Mouse (Mus musculus) layer of hippocampus, adult 8-10 months (tissue): ENCODE data around the gene Pgf. TPM values are rescaled to one million over a fixed set of nuclear protein-coding genes. Genes with fewer than 3 reads are reported as not detected.
A peak's percentile ranks its signal among the peaks of the same experiment; 100 is the strongest.

ENCODE experiments used
- DNase-seq, 2 experiments: peaks; one replicate each; pipeline ENCODE4 v3.0.0; 2022; ENCODE audit warnings: low spot score in 2 of 2
- total RNA-seq, 4 experiments: library from RNA; stranded (reverse); gene quantifications; 2 replicates each; pipeline ENCODE4 v1.2.4; 2022

Gene Pgf
- total RNA-seq, 4 experiments from 2014 or later: 4.2 to 6.6 (median 6.1) TPM

GRCm38 (mm10) chr12:85192461-85193108, 15.0 kb upstream of the Pgf start:
- no peak for DNase-seq

- no peak for DNase-seq
These were observed 12.7 kb upstream of the Pgf start for GRCm38 (mm10) chr12:85190290-85190689.

- DNase-seq: no peak
These were observed 8.8 kb upstream of the Pgf start for GRCm38 (mm10) chr12:85186361-85186760.

GRCm38 (mm10) chr12:85185810-85186209, 8.2 kb upstream of the Pgf start:
- DNase-seq: no peak

GRCm38 (mm10) chr12:85184118-85184517, 6.5 kb upstream of the Pgf start:
- no peak for DNase-seq

- DNase-seq: no peak
These were observed 5.3 kb upstream of the Pgf start for GRCm38 (mm10) chr12:85182898-85183297.

- no peak for DNase-seq
These were observed 4.7 kb upstream of the Pgf start for GRCm38 (mm10) chr12:85182345-85182643.

GRCm38 (mm10) chr12:85181475-85182344, 4.1 kb upstream of the Pgf start:
- DNase-seq: no peak

- no peak for DNase-seq
These were observed 704 bp upstream of the Pgf start for GRCm38 (mm10) chr12:85178294-85178693.

- no peak for DNase-seq
These were observed 605 bp downstream of the Pgf start for GRCm38 (mm10) chr12:85176846-85177523.

GRCm38 (mm10) chr12:85175926-85176845, 1.4 kb downstream of the Pgf start:
- DNase-seq: no peak

- no peak for DNase-seq
These were observed 2.4 kb downstream of the Pgf start for GRCm38 (mm10) chr12:85175087-85175675.

GRCm38 (mm10) chr12:85174016-85174415, 3.6 kb downstream of the Pgf start:
- no peak for DNase-seq

GRCm38 (mm10) chr12:85170948-85171307, 6.7 kb downstream of the Pgf start:
- no peak for DNase-seq

- DNase-seq: no peak
These were observed 7.2 kb downstream of the Pgf start for GRCm38 (mm10) chr12:85170284-85170947.

- no peak for DNase-seq
These were observed 7.7 kb downstream of the Pgf start for GRCm38 (mm10) chr12:85169877-85170276.

- DNase-seq: peak; percentile 60 to 85
These were observed 8.3 kb downstream of the Pgf start for GRCm38 (mm10) chr12:85169117-85169858.

GRCm38 (mm10) chr12:85166631-85167030, 11.0 kb downstream of the Pgf start:
- DNase-seq: no peak

- no peak for DNase-seq
These were observed 12.6 kb downstream of the Pgf start for GRCm38 (mm10) chr12:85164996-85165395.

GRCm38 (mm10) chr12:85159592-85159991, 18.0 kb downstream of the Pgf start:
- no peak for DNase-seq
